Mouse (Mus musculus): ENCODE measurements around the gene Atg2b. TPM values are rescaled to one million over a fixed set of nuclear protein-coding genes. Genes with fewer than 3 reads are reported as not detected.

The Atg2b gene
- polyA plus RNA-seq, 1 experiment from 2014 or later = 19.3 TPM

GRCm38 (mm10) chr12:105582486-105582885 lies 102.5 kb downstream of the Atg2b start:
- H3K27me3 ChIP-seq = no peaks in the 10 kb centered on the region
- ATAC-seq (ENCODE audit: low FRiP score) = no peak
- WGBS = 57% methylated on average over 9 of the region's 9 CpGs
- no peak overlapping the region for H3K4me3 ChIP-seq
- peaks cover 12% of the 10 kb centered on the region; the same call in 1 of the 2 replicates for H3K4me1 ChIP-seq
- H3K36me3 ChIP-seq = no peaks in the 10 kb centered on the region
- H3K4me2 ChIP-seq (replicated peaks) = no peak overlapping the region
- no peak overlapping the region for H3K27ac ChIP-seq
- no peak overlapping the region for H3K9ac ChIP-seq
- no peaks in the 10 kb centered on the region for H3K9me3 ChIP-seq (replicated peaks)

DNA sequence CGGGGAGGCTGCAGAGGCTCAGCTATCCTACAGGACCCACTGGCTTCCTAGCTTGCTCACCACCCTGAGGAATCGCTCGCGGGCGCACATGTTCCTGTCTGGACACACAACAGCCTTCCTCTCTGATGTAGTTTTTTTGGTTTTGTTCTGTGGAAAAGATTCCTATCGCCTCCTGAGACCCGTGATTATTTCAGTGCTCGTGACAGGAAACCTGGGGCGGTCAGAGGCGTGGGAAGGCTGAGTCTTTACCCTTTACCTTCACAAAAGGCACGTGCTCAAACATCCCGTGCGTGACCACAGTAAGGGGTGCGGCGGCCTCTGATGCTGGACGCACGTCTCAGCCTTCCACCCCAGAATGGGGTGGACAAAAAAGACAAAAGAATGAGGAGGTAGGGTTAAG lies 104.5 kb downstream of the Atg2b start:
- no peaks in the 10 kb centered on the region for H3K9me3 ChIP-seq (replicated peaks)
- 76% methylated on average over 17 of the region's 17 CpGs for WGBS
- no peaks in the 10 kb centered on the region for H3K36me3 ChIP-seq
- H3K4me3 ChIP-seq = no peak overlapping the region
- H3K27ac ChIP-seq = no peak overlapping the region
- H3K4me2 ChIP-seq (replicated peaks) = no peak overlapping the region
- ATAC-seq (ENCODE audit: low FRiP score) = no peak
- H3K4me1 ChIP-seq = peaks cover 12% of the 10 kb centered on the region; the same call in 1 of the 2 replicates
- no peak overlapping the region for H3K9ac ChIP-seq
- no peaks in the 10 kb centered on the region for H3K27me3 ChIP-seq

GRCm38 (mm10) chr12:105574356-105574755 lies 110.7 kb downstream of the Atg2b start:
- no peaks in the 10 kb centered on the region for H3K27me3 ChIP-seq

DNA sequence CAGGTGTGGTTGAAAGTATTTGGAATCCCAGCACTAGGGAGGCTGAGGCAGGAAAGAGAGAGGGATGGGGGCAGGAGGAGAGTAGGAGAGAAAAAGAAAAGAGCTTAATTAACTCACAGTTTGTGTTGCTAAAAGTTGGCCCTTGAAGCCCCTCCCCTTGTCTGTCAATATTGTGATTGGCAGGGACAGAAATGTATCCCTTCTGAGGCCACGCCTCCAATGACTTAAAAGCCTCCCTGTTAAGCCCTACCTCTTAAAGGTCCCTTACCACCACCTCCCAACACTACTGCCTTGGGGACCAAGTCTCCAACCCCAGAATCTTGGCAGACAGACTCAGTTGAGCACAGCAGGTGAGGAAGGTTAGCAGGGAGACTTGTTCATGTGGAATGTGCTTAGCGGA lies 112.4 kb downstream of the Atg2b start:
- H3K27me3 ChIP-seq = no peaks in the 10 kb centered on the region
- no peak for ATAC-seq (ENCODE audit: low FRiP score)
- H3K9ac ChIP-seq = no peak overlapping the region
- 73% methylated on average over 2 of the region's 2 CpGs for WGBS
- H3K4me2 ChIP-seq (replicated peaks) = no peak overlapping the region
- H3K4me1 ChIP-seq = no peaks in the 10 kb centered on the region
- no peak overlapping the region for H3K27ac ChIP-seq
- H3K9me3 ChIP-seq (replicated peaks) = no peaks in the 10 kb centered on the region
- no peaks in the 10 kb centered on the region for H3K36me3 ChIP-seq
- no peak overlapping the region for H3K4me3 ChIP-seq

More at GRCm38 (mm10) chr12:105574356-105574755, 110.7 kb downstream of the Atg2b start:
- no peak for ATAC-seq (ENCODE audit: low FRiP score)
- Histone ChIP-seq H3K4me1 (no peaks in the 10 kb centered on the region), H3K9me3 (replicated peaks) (no peaks in the 10 kb centered on the region), H3K27ac (no peak overlapping the region), H3K9ac (no peak overlapping the region), H3K36me3 (no peaks in the 10 kb centered on the region), H3K4me3 (no peak overlapping the region), H3K4me2 (replicated peaks) (no peak overlapping the region)
- WGBS = 91% methylated on average over 4 of the region's 4 CpGs

DNA sequence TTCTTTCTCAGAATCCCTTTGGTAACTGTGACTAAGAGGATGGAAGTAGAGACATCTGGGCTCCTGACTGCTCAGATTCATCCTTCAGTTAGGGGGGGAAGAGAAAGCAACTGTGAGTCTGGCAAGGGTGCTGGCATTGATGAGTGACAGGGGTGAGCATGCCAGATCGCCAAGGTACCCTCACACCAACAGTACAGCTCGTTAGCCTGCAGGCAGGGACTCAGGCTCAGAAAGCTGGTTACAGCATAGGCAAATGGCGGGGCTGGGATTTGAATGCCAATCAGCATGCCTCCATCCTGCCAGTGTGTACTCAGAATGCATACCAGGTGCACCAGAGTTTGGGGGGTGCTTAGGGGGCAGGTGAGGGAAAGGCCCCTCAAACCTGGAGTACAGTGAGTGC lies 113.1 kb downstream of the Atg2b start:
- H3K4me2 ChIP-seq (replicated peaks) = no peak overlapping the region
- H3K27me3 ChIP-seq = no peaks in the 10 kb centered on the region
- H3K4me3 ChIP-seq = no peak overlapping the region
- 78% methylated on average over 3 of the region's 3 CpGs for WGBS
- H3K4me1 ChIP-seq = no peaks in the 10 kb centered on the region
- H3K27ac ChIP-seq = no peak overlapping the region
- H3K9me3 ChIP-seq (replicated peaks) = no peaks in the 10 kb centered on the region
- no peak for ATAC-seq (ENCODE audit: low FRiP score)
- H3K9ac ChIP-seq = no peak overlapping the region
- no peaks in the 10 kb centered on the region for H3K36me3 ChIP-seq

Other genes with a start within 250 kb of the Atg2b start
- 7.0 and 8.1 TPM in 2 replicates for gene D430019H16Rik, start 231.4 kb downstream of the Atg2b start, polyA plus RNA-seq (2016; fragmentation: Nextera tagmentation; extraction: Ambion mirVana)
- gene Bdkrb2, start 122.0 kb downstream of the Atg2b start, polyA plus RNA-seq (2016; fragmentation: Nextera tagmentation; extraction: Ambion mirVana) = 1.6 and 1.8 TPM in 2 replicates
- not detected in 2 replicates for gene Bdkrb1, start 82.1 kb downstream of the Atg2b start, polyA plus RNA-seq (2016; fragmentation: Nextera tagmentation; extraction: Ambion mirVana)
- 33.6 and 34.5 TPM in 2 replicates for gene Gskip, start 382 bp downstream of the Atg2b start, polyA plus RNA-seq (2016; fragmentation: Nextera tagmentation; extraction: Ambion mirVana)
- 2.5 and 3.3 TPM in 2 replicates for gene Ak7, start 20.8 kb upstream of the Atg2b start, polyA plus RNA-seq (2016; fragmentation: Nextera tagmentation; extraction: Ambion mirVana)
- gene Papola, start 99.5 kb upstream of the Atg2b start, polyA plus RNA-seq (2016; fragmentation: Nextera tagmentation; extraction: Ambion mirVana) = 278 and 308 TPM in 2 replicates